Mouse (Mus musculus): ENCODE results near the gene Ampd3.

DNA sequence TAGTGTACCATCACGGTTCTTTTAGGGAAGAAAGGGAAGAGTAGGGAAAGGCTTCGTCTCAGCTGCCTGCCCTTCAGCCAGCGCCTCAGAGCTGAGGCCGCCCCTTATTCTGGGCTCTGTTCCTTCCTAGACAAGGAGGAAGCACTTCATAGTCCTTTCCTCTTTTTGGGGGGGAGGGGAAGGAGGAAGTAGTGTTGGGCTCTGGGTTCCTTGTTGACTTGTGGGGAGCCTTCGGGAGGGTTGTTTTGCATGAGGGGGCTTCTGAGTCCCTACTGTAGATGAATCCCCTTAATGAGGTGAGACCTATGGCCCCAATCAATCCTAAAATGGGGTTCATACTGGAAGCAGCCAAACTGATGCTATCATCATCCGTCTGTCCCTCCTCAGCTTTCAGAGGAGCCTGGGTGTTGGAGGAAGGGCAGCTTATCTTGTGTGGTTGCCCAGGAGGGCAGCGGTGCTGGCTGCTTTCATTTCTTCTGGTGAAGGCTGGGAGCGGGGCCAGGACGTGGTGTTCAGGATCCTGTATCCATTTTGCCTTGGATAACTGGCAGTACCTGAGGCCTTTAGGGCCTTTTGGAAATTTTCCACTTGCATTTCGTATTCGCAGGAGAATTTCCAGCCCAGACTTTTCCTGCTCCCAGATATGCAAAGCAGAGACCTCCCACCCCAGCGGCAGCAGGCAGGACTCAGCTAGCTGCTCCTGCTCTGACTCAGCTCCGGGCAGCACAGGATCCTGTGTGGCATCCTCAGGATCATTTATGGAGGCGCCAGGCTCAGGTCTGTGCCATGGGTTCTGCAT, 5.4 kb downstream of the Ampd3 start:
- TF ChIP-seq CTCF (IDR thresholded peaks at IDR 0.05; ENCODE audit: control insufficient read depth, insufficient read depth, insufficient read length), result no peak
- TF ChIP-seq USF1 (IDR thresholded peaks at IDR 0.05; ENCODE audit: low read depth), result no peak
- no peak for TF ChIP-seq CEBPB (IDR thresholded peaks at IDR 0.05; ENCODE audit: low read depth)
- no peak for TF ChIP-seq MYOG (IDR thresholded peaks at IDR 0.05; ENCODE audit: control insufficient read depth, extremely low read depth, insufficient read length)

All from C2C12 (cell line).